In genomic region chr6:94550298-94550697, GRCm38 (mm10) we compare ENCODE assay signal across 22 mouse cellular contexts. TPM values are rescaled to one million over a fixed set of nuclear protein-coding genes. Genes with fewer than 3 reads are reported as not detected.
DNase-seq lines count a peak whose midpoint lies in the region; ATAC-seq and TF ChIP-seq lines count a peak whose summit lies in the region.
"Had no signal": no experiment of that assay in that cellular context is flagged by ENCODE, and none has a peak within 500 bp of the region (broad histone marks: within the 10 kb centered on the region; RNA-seq: fewer than 3 reads in every experiment).

No protein-coding gene starts in this region.

- 64% methylated on average over 6 of the region's 6 CpGs for WGBS in forebrain, embryonic 14.5 days
- 80% methylated on average over 6 of the region's 6 CpGs for WGBS in forebrain, embryonic 12.5 days
- WGBS in midbrain, postnatal 0 days: 83% methylated on average over 6 of the region's 6 CpGs
- 75% methylated on average over 6 of the region's 6 CpGs for WGBS in midbrain, embryonic 16.5 days

- no peaks in the 10 kb centered on the region for H3K4me1 ChIP-seq in forebrain, embryonic 14.5 days (ENCODE audit: control insufficient read depth, insufficient read depth, low read length)
- peaks cover 4% of the 10 kb centered on the region; the same call in 1 of the 2 replicates for H3K4me1 ChIP-seq in forebrain, embryonic 12.5 days
- no peaks in the 10 kb centered on the region for H3K4me1 ChIP-seq in midbrain, postnatal 0 days (ENCODE audit: insufficient read depth, low read length)
- peaks cover 2% of the 10 kb centered on the region; the same call in 1 of the 2 replicates for H3K4me1 ChIP-seq in midbrain, embryonic 16.5 days (ENCODE audit: control insufficient read depth, insufficient read depth, low read length)
- H3K4me1 ChIP-seq: embryonic facial prominence, embryonic 12.5 days; lung, embryonic 15.5 days had no signal

- no peaks in the 10 kb centered on the region for H3K27me3 ChIP-seq in forebrain, embryonic 14.5 days (replicated peaks; ENCODE audit: control insufficient read depth, insufficient read depth, low read length)
- H3K27me3 ChIP-seq in forebrain, embryonic 12.5 days: no peaks in the 10 kb centered on the region
- H3K27me3 ChIP-seq in midbrain, postnatal 0 days (ENCODE audit: insufficient read depth, low read length): no peaks in the 10 kb centered on the region
- H3K27me3 ChIP-seq in midbrain, embryonic 16.5 days (ENCODE audit: control insufficient read depth, insufficient read depth, low read depth, low read length): no peaks in the 10 kb centered on the region
- H3K27me3 ChIP-seq: heart, embryonic 15.5 days; liver, embryonic 15.5 days; lung, embryonic 15.5 days had no signal

- H3K9me3 ChIP-seq in forebrain, embryonic 14.5 days (replicated peaks; ENCODE audit: control insufficient read depth, low read length): no peaks in the 10 kb centered on the region
- H3K9me3 ChIP-seq in forebrain, embryonic 12.5 days: no peaks in the 10 kb centered on the region
- no peaks in the 10 kb centered on the region for H3K9me3 ChIP-seq in midbrain, postnatal 0 days (ENCODE audit: low read length)
- no peaks in the 10 kb centered on the region for H3K9me3 ChIP-seq in midbrain, embryonic 16.5 days (replicated peaks; ENCODE audit: control insufficient read depth, low read length, poor library complexity, severe bottlenecking)
- H3K9me3 ChIP-seq: embryonic facial prominence, embryonic 12.5 days; liver, embryonic 15.5 days; lung, embryonic 15.5 days had no signal

- no peak for TF ChIP-seq CTCF in midbrain, postnatal 0 days (IDR thresholded peaks at IDR 0.05)

- H3K4me3 ChIP-seq in forebrain, embryonic 14.5 days (ENCODE audit: low read depth, low read length): no peak overlapping the region
- no peak overlapping the region for H3K4me3 ChIP-seq in forebrain, embryonic 12.5 days (replicated peaks)
- H3K4me3 ChIP-seq in midbrain, postnatal 0 days (ENCODE audit: low read depth, low read length): no peak overlapping the region
- H3K4me3 ChIP-seq in midbrain, embryonic 16.5 days (ENCODE audit: low read depth, low read length): no peak overlapping the region
- H3K4me3 ChIP-seq: embryonic facial prominence, embryonic 12.5 days; heart, embryonic 15.5 days; layer of hippocampus, adult 2 months; liver, embryonic 15.5 days; lung, embryonic 15.5 days had no signal

- ATAC-seq in forebrain, embryonic 14.5 days: no peak
- ATAC-seq in forebrain, embryonic 12.5 days (ENCODE audit: low FRiP score): no peak
- ATAC-seq in midbrain, postnatal 0 days (ENCODE audit: low FRiP score): no peak
- no peak for ATAC-seq in midbrain, embryonic 16.5 days
- ATAC-seq: hindbrain, embryonic 16.5 days; intestine, embryonic 16.5 days had no signal

- no peak overlapping the region for H3K4me2 ChIP-seq in forebrain, embryonic 14.5 days (ENCODE audit: low read length)
- H3K4me2 ChIP-seq in forebrain, embryonic 12.5 days: no peak overlapping the region
- H3K4me2 ChIP-seq in midbrain, postnatal 0 days (ENCODE audit: low read depth, low read length, poor library complexity, severe bottlenecking): no peak overlapping the region
- H3K4me2 ChIP-seq in midbrain, embryonic 16.5 days (ENCODE audit: low read length): no peak overlapping the region
- H3K4me2 ChIP-seq: embryonic facial prominence, embryonic 12.5 days; heart, embryonic 15.5 days; liver, embryonic 15.5 days; lung, embryonic 15.5 days had no signal

- no peaks in the 10 kb centered on the region for H3K36me3 ChIP-seq in forebrain, embryonic 14.5 days (ENCODE audit: control insufficient read depth, insufficient read depth, low read length)
- no peaks in the 10 kb centered on the region for H3K36me3 ChIP-seq in forebrain, embryonic 12.5 days (replicated peaks)
- H3K36me3 ChIP-seq in midbrain, postnatal 0 days (ENCODE audit: insufficient read depth, low read length): no peaks in the 10 kb centered on the region
- no peaks in the 10 kb centered on the region for H3K36me3 ChIP-seq in midbrain, embryonic 16.5 days (ENCODE audit: control insufficient read depth, insufficient read depth, low read length)
- H3K36me3 ChIP-seq: embryonic facial prominence, embryonic 12.5 days; heart, embryonic 15.5 days; liver, embryonic 15.5 days; lung, embryonic 15.5 days had no signal

- no peak overlapping the region for H3K9ac ChIP-seq in forebrain, embryonic 14.5 days (ENCODE audit: low read length)
- H3K9ac ChIP-seq in forebrain, embryonic 12.5 days: no peak overlapping the region
- no peak overlapping the region for H3K9ac ChIP-seq in midbrain, postnatal 0 days (replicated peaks; ENCODE audit: low read length, poor library complexity, severe bottlenecking)
- H3K9ac ChIP-seq in midbrain, embryonic 16.5 days (ENCODE audit: low read depth, low read length): no peak overlapping the region
- H3K9ac ChIP-seq: embryonic facial prominence, embryonic 12.5 days; heart, embryonic 15.5 days; liver, embryonic 15.5 days; lung, embryonic 15.5 days had no signal

- H3K27ac ChIP-seq in forebrain, embryonic 14.5 days (ENCODE audit: low read depth, low read length): no peak overlapping the region
- H3K27ac ChIP-seq in forebrain, embryonic 12.5 days: no peak overlapping the region
- H3K27ac ChIP-seq in midbrain, postnatal 0 days (ENCODE audit: low read depth, low read length): no peak overlapping the region
- no peak overlapping the region for H3K27ac ChIP-seq in midbrain, embryonic 16.5 days (ENCODE audit: low read length)
- H3K27ac ChIP-seq: embryonic facial prominence, embryonic 12.5 days; heart, embryonic 15.5 days; layer of hippocampus, adult 2 months; liver, embryonic 15.5 days; lung, embryonic 15.5 days; macrophage had no signal

- DNase-seq in forebrain, embryonic 14.5 days (ENCODE audit: low spot score): peak; percentile 37
- peak; percentile 42 for DNase-seq in midbrain, postnatal 0 days (ENCODE audit: low spot score)
- peak; percentile 61 to 69 for DNase-seq in cerebellum, postnatal 10 days
- no peak for DNase-seq in kidney, adult 9 months
- no peak for DNase-seq in c-Kit-positive CD71-positive TER-119-positive erythroid progenitor cells, embryonic 14.5 days (ENCODE audit: low spot score)
- DNase-seq: adrenal gland, postnatal 25 days; gastrocnemius, postnatal 36 days; heart, postnatal 36 days; kidney, postnatal 25 days; layer of hippocampus, postnatal 36 days; thymus, adult 2 months; thymus, postnatal 4 days had no signal

RNA-seq across cellular contexts. Expression of gene Slc25a26, which starts 50.2 kb away (rescaled TPM):
- polyA plus RNA-seq in forebrain, embryonic 14.5 days (2014; fragmentation: Nextera tagmentation; extraction: Ambion mirVana): 7.4 and 8.3 TPM in 2 replicates
- polyA plus RNA-seq in forebrain, embryonic 12.5 days (2016; fragmentation: Nextera tagmentation; extraction: Ambion mirVana): 7.2 and 8.0 TPM in 2 replicates
- 11.8 and 19.2 TPM in 2 replicates for total RNA-seq in midbrain, postnatal 0 days (2014; rRNA removed)
- 10.7 and 11.5 TPM in 2 replicates for polyA plus RNA-seq in midbrain, postnatal 0 days (2015; fragmentation: Nextera tagmentation; extraction: Ambion mirVana)
- 8.4 and 9.1 TPM in 2 replicates for polyA plus RNA-seq in midbrain, embryonic 16.5 days (2015; fragmentation: Nextera tagmentation; extraction: Ambion mirVana)

Comparison
In these comparisons a context has a peak if more than half of its experiments do, and no peak if none do; other contexts are left out.
1. DNase-seq: peak in forebrain, embryonic 14.5 days (single experiment), midbrain, postnatal 0 days (single experiment) and cerebellum, postnatal 10 days (2 of 2); none in kidney, adult 9 months (single experiment) and c-Kit-positive CD71-positive TER-119-positive erythroid progenitor cells, embryonic 14.5 days (single experiment).